Mouse (Mus musculus) midbrain, embryonic 15.5 days (tissue): ENCODE measurements around the gene Slc35b2. TPM values are rescaled to one million over a fixed set of nuclear protein-coding genes. Genes with fewer than 3 reads are reported as not detected.

Experiments
- ATAC-seq: fragments of 200-750 bp; cut with Nextera tagmentation; replicated peaks from 2 replicates; pipeline ENCODE4 v1.8.0; 2017; ENCODE audit warnings: moderate TSS enrichment
- H3K27ac ChIP-seq: fragments of 300-500 bp; sonication (generic); 2 replicates; pipeline ENCODE4 v1.5.1; 2015; ENCODE audit warnings: mild to moderate bottlenecking, inconsistent platforms
- H3K27me3 ChIP-seq: fragments of 300-500 bp; sonication (generic); replicated peaks from 2 replicates; pipeline ENCODE4 v1.6.1; 2015; ENCODE audit warnings: inconsistent platforms
- H3K36me3 ChIP-seq: fragments of 300-500 bp; sonication (generic); replicated peaks from 2 replicates; pipeline ENCODE4 v1.6.1; 2015; ENCODE audit warnings: inconsistent platforms
- H3K4me1 ChIP-seq: fragments of 300-500 bp; sonication (generic); 2 replicates; pipeline ENCODE4 v1.6.1; 2015; ENCODE audit warnings: inconsistent platforms
- H3K4me2 ChIP-seq: fragments of 300-500 bp; sonication (generic); 2 replicates; pipeline ENCODE4 v1.6.1; 2015; ENCODE audit warnings: inconsistent platforms, mild to moderate bottlenecking, moderate library complexity
- H3K4me3 ChIP-seq: fragments of 300-500 bp; sonication (generic); 2 replicates; pipeline ENCODE4 v1.5.1; 2015; ENCODE audit warnings: mild to moderate bottlenecking, inconsistent platforms
- H3K9ac ChIP-seq: fragments of 300-500 bp; sonication (generic); 2 replicates; pipeline ENCODE4 v1.6.1; 2015; ENCODE audit warnings: mild to moderate bottlenecking, inconsistent platforms
- H3K9me3 ChIP-seq: fragments of 300-500 bp; sonication (generic); 2 replicates; pipeline ENCODE4 v1.6.1; 2016; ENCODE audit warnings: inconsistent platforms
- WGBS: fragments of 180-500 bp; shearing (Covaris S2); methylation state at CpG from one replicate; pipeline ENCODE4 v1.1.7; 2015; ENCODE audit warnings: mixed read lengths; 5-methylcytosine and 5-hydroxymethylcytosine counted together
- polyA plus RNA-seq: library from polyadenylated mRNA; unstranded; fragments of >200 nt; fragmentation: Nextera tagmentation; extraction: Ambion mirVana; gene quantifications from 2 replicates; pipeline ENCODE4 v1.2.1, GENCODE M21; 2015

Slc35b2 gene
- polyA plus RNA-seq, 1 experiment from 2014 or later = 85.5 TPM

- Histone ChIP-seq H3K36me3 (no peaks in the 10 kb centered on the region), H3K4me3 (no peak overlapping the region), H3K9ac (no peak overlapping the region), H3K27me3 (peaks cover 29% of the 10 kb centered on the region), H3K27ac (no peak overlapping the region; the same call in 1 of the 2 replicates), H3K4me1 (no peaks in the 10 kb centered on the region), H3K4me2 (no peak overlapping the region), H3K9me3 (no peaks in the 10 kb centered on the region)
- peak; percentile 57; the same call in 1 of the 2 replicates for ATAC-seq
- 43% methylated on average over 13 of the region's 13 CpGs for WGBS
Observed at GRCm38 (mm10) chr17:45530346-45530782, 33.3 kb upstream of the Slc35b2 start.

DNA sequence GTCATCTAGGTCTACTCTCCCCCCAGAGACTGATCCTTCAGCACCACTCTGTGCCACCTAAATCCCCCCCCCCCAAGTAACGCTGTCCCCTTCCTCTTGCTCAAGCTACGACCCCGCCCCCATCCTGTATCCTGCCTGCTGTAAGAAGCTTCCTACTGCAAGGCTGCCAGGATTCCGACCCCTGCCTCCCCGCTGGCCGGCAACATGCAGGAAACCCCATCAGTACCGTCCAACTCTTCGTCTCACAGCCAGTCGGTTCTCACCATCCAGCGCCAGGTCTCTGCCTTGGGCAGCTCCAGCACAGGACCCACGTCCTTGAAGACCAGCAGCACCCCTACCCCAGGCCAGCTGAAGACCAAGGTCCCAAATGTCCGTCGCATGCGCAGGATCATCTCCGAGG lies 30.8 kb upstream of the Slc35b2 start:
- ATAC-seq = no peak
- H3K27ac ChIP-seq = no peak overlapping the region
- no peak overlapping the region for H3K4me3 ChIP-seq
- no peak overlapping the region for H3K4me2 ChIP-seq
- no peak overlapping the region for H3K9ac ChIP-seq
- H3K27me3 ChIP-seq = peaks cover 30% of the 10 kb centered on the region
- no peaks in the 10 kb centered on the region for H3K9me3 ChIP-seq
- no peaks in the 10 kb centered on the region for H3K36me3 ChIP-seq
- no peaks in the 10 kb centered on the region for H3K4me1 ChIP-seq
- whole genome bisulfite sequencing = 57% methylated on average over 15 of the region's 15 CpGs

DNA sequence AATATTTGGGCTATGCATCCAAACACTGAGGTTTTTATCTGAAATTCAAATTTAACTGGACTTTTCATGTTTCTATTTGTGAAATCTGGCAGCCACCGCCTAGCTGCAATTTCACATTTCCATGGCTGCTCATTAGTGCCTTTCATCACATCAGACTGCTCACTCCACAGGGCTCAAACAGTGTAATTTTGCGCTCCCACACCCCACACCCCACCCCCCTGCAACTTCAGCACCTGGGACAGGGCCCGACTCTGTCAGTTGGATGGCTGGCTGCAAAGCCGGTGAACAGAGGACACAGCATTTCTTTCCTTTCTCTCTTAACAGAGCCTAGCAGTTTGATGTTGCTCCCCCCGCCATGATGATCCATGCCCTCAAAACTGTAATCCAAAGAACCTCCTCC lies 27.4 kb upstream of the Slc35b2 start:
- H3K9ac ChIP-seq = no peak overlapping the region
- peaks cover 24% of the 10 kb centered on the region for H3K27me3 ChIP-seq
- H3K9me3 ChIP-seq = no peaks in the 10 kb centered on the region
- H3K27ac ChIP-seq = no peak overlapping the region
- H3K4me1 ChIP-seq = no peaks in the 10 kb centered on the region
- H3K4me3 ChIP-seq = no peak overlapping the region
- 14% methylated on average over 5 of the region's 5 CpGs for WGBS
- ATAC-seq = no peak
- no peaks in the 10 kb centered on the region for H3K36me3 ChIP-seq
- no peak overlapping the region for H3K4me2 ChIP-seq

DNA sequence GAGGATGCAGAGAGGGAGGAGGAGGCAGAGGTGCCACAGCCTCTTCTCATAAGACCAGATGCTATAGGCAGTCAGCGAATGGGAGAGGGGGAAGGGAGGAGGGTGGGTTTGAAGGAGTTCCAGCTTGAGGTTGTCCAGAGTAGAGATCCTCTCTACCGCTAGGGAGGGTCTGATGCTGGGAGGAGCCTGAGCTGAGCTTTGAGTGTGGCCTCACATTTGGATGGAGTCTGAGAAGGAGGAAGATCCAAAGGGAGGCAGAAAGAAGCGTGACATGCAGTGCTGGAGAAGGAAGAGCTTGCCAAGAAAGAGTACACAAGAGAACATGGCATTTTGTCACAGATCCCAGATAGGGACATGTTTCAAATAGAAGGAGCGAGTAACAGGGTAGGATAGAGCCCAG lies 25.3 kb upstream of the Slc35b2 start:
- 59% methylated on average over 4 of the region's 4 CpGs for WGBS
- ATAC-seq = no peak
- H3K36me3 ChIP-seq = no peaks in the 10 kb centered on the region
- no peaks in the 10 kb centered on the region for H3K9me3 ChIP-seq
- no peak overlapping the region for H3K9ac ChIP-seq
- no peaks in the 10 kb centered on the region for H3K4me1 ChIP-seq
- no peak overlapping the region for H3K4me2 ChIP-seq
- H3K27me3 ChIP-seq = peaks cover 20% of the 10 kb centered on the region
- no peak overlapping the region for H3K27ac ChIP-seq
- H3K4me3 ChIP-seq = no peak overlapping the region

DNA sequence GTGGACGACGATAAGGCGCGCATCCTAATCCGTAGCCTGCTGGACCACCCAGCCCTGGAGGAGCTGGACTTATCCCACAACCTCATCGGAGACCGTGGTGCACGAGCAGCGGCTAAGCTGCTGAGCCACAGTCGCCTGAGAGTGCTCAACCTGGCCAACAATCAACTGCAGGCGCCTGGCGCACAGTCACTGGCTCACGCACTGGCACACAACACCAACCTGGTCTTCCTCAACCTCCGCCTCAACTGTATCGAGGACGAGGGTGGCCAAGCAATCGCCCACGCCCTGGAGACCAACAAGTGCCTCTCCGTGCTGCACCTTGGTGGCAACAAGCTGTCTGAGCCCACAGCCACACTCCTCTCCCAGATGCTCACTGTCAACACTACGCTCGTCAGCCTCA lies 24.0 kb upstream of the Slc35b2 start:
- H3K4me3 ChIP-seq = no peak overlapping the region
- no peaks in the 10 kb centered on the region; the same call in 1 of the 2 replicates for H3K36me3 ChIP-seq
- no peak for ATAC-seq
- peaks cover 14% of the 10 kb centered on the region for H3K27me3 ChIP-seq
- no peak overlapping the region for H3K9ac ChIP-seq
- no peak overlapping the region for H3K4me2 ChIP-seq
- H3K4me1 ChIP-seq = peaks cover 8% of the 10 kb centered on the region
- H3K9me3 ChIP-seq = no peaks in the 10 kb centered on the region
- WGBS = 83% methylated on average over 21 of the region's 21 CpGs
- H3K27ac ChIP-seq = no peak overlapping the region

- H3K27ac ChIP-seq = no peak overlapping the region
- no peak for ATAC-seq
- H3K4me3 ChIP-seq = no peak overlapping the region
- H3K4me1 ChIP-seq = peaks cover 21% of the 10 kb centered on the region
- no peaks in the 10 kb centered on the region for H3K9me3 ChIP-seq
- H3K36me3 ChIP-seq = peaks cover 15% of the 10 kb centered on the region
- H3K27me3 ChIP-seq = peaks cover 20% of the 10 kb centered on the region
- no peak overlapping the region for H3K9ac ChIP-seq
- WGBS = 40% methylated on average over 6 of the region's 6 CpGs
- H3K4me2 ChIP-seq = no peak overlapping the region
Observed at GRCm38 (mm10) chr17:45542129-45542528, 21.5 kb upstream of the Slc35b2 start.

- Histone ChIP-seq H3K4me2 (no peak overlapping the region), H3K9me3 (no peaks in the 10 kb centered on the region), H3K4me3 (no peak overlapping the region), H3K27me3 (peaks cover 24% of the 10 kb centered on the region), H3K27ac (no peak overlapping the region), H3K9ac (no peak overlapping the region), H3K4me1 (peaks cover 27% of the 10 kb centered on the region), H3K36me3 (peaks cover 15% of the 10 kb centered on the region)
- no peak for ATAC-seq
- 68% methylated on average over 2 of the region's 2 CpGs for whole genome bisulfite sequencing
Observed at GRCm38 (mm10) chr17:45542705-45543104, 21.0 kb upstream of the Slc35b2 start.

DNA sequence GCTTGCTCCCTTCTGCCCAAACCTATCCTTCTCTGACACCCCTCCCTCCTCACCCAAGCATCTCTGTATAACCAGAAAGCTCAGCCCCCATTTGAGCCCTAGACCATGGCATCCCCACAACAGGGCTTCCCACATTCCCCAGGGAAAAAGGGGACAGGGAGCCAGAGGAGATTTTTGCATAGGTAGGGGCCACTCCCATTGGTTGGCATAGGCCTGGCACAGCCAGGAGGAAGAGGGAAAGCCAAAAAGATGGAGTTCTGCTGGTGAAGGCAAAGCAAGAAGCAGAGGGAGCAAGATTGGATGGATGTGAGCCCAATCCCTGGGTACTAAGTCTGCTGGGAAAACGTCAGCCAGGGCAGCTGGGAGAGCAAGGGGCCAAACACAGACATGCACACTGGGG lies 20.6 kb upstream of the Slc35b2 start:
- peaks cover 31% of the 10 kb centered on the region for H3K4me1 ChIP-seq
- 54% methylated on average over 1 of the region's 1 CpGs for WGBS
- peaks cover 15% of the 10 kb centered on the region for H3K36me3 ChIP-seq
- no peak for ATAC-seq
- no peak overlapping the region for H3K4me2 ChIP-seq
- H3K4me3 ChIP-seq = no peak overlapping the region
- H3K27me3 ChIP-seq = peaks cover 25% of the 10 kb centered on the region
- no peak overlapping the region for H3K27ac ChIP-seq
- no peak overlapping the region for H3K9ac ChIP-seq
- H3K9me3 ChIP-seq = no peaks in the 10 kb centered on the region

DNA sequence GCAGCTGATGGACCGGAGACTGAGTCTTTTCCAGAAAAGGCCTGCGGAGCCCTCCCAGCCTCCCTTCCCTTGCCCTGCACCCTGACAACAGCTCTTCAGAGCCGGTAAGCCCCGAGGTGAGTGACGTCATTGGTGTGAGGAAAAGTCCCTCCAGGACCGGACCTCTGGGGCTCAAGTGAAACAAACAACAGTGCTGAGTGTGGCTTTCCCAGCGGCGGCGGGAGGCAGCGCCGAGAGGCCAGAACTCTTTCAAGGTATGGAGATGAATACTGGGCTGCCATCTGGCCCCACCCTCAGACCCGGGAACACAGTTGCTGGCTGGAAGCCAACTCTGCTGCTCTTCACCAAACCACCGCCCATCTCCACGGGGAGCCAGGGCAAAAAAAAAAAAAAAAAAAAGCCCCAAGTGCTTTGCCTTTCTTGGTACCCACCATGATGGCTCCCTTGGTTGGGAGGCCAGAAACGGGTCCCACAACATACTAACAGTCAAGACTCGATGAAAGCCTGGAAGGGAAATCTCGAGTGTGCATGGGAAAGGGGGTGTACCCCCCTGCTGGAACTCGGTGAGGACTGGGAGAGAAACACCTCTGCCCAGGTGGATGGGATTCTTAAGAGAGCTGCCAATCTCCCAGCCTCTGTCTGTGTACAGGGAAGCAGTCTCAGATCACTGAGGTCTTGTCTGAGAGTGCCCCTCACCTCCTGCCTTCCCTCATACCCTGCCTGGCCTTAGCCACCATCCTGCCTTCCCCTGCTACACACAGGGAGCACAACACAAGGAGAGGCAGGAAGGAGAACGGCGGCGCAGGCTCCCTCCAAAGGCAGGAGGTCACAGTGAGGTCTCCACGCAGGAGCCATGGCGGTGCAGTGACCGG lies 19.4 kb upstream of the Slc35b2 start:
- peaks cover 25% of the 10 kb centered on the region for H3K27me3 ChIP-seq
- 13% methylated on average over 24 of the region's 24 CpGs for WGBS
- peaks cover 35% of the 10 kb centered on the region for H3K4me1 ChIP-seq
- H3K9ac ChIP-seq = no peak overlapping the region
- H3K36me3 ChIP-seq = peaks cover 15% of the 10 kb centered on the region
- H3K4me3 ChIP-seq = no peak overlapping the region
- no peak overlapping the region for H3K27ac ChIP-seq
- H3K9me3 ChIP-seq = no peaks in the 10 kb centered on the region
- no peak for ATAC-seq
- H3K4me2 ChIP-seq = no peak overlapping the region

DNA sequence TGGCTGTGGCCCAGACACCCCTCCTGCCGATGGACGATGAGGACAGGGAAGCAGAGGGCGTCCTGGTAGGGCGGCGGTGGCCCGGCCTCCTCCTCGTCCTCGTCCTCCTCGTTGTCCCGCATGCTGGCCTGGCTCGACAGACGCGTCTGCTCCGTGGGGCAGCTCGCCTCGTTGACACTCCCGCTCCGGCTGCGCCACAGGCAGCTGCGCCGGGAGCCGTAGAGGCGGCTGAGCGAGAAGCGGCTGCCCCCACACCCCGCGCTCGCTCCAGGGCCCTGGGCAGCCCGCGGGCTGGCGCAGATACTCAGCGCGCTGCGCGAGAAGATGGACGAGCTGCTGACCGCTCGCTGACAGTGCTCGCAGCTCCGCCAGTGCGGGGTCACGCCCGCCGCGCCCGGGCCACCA lies 18.8 kb upstream of the Slc35b2 start:
- H3K27me3 ChIP-seq = peaks cover 21% of the 10 kb centered on the region
- 6% methylated on average over 46 of the region's 46 CpGs for WGBS
- no peak overlapping the region for H3K27ac ChIP-seq
- peak overlapping the region; percentile 1; the same call in 1 of the 2 replicates for H3K4me3 ChIP-seq
- H3K9me3 ChIP-seq = no peaks in the 10 kb centered on the region
- no peak for ATAC-seq
- H3K4me2 ChIP-seq = peak overlapping the region; percentile 15
- peaks cover 15% of the 10 kb centered on the region for H3K36me3 ChIP-seq
- H3K9ac ChIP-seq = no peak overlapping the region
- H3K4me1 ChIP-seq = peaks cover 36% of the 10 kb centered on the region

DNA sequence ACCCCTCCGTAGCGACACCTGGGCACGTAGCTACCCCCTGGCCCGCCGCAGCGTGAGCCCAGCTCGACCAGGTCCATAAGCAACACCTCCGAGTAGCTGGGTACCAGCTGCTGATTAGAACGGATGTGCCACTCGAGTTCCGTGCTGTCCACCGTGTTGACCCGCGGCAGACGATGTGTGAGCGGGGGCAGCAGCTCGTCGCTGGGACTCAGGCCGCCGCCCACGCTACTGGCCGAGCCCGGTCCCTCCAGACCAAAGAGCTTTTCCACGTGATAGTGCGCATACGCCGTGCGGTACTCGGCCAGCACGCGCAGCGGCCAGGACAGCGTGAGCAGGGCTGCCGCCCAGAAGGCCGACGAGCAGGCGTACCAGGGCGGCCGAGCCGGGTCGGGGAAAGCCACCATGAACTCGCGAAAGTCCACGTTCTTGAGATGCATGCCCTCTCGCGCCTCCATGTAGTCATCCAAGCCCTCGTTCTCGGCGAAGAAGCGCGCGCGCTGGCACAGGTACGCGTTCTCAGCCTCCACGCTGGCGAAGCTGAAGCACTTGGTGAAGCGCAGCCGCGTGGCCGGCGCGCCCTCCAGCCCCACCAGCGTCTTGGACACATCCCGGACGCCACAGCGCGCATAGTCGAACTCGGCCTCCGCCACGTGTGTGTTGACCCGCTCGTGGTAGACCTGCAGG lies 18.3 kb upstream of the Slc35b2 start:
- WGBS = 15% methylated on average over 74 of the region's 74 CpGs
- Histone ChIP-seq H3K27me3 (peaks cover 21% of the 10 kb centered on the region), H3K4me2 (peak overlapping the region; percentile 15), H3K36me3 (peaks cover 15% of the 10 kb centered on the region), H3K9ac (no peak overlapping the region), H3K27ac (no peak overlapping the region), H3K9me3 (no peaks in the 10 kb centered on the region), H3K4me3 (peak overlapping the region; percentile 1; the same call in 1 of the 2 replicates), H3K4me1 (peaks cover 42% of the 10 kb centered on the region)
- ATAC-seq = no peak

GRCm38 (mm10) chr17:45546941-45547340 lies 16.7 kb upstream of the Slc35b2 start:
- no peaks in the 10 kb centered on the region for H3K9me3 ChIP-seq
- ATAC-seq = no peak
- H3K4me3 ChIP-seq = no peak overlapping the region
- no peak overlapping the region for H3K27ac ChIP-seq
- H3K9ac ChIP-seq = no peak overlapping the region
- peaks cover 15% of the 10 kb centered on the region for H3K36me3 ChIP-seq
- 71% methylated on average over 16 of the region's 16 CpGs for WGBS
- H3K4me2 ChIP-seq = no peak overlapping the region
- H3K4me1 ChIP-seq = peaks cover 51% of the 10 kb centered on the region
- H3K27me3 ChIP-seq = peaks cover 21% of the 10 kb centered on the region
